Comparison of ENCODE assay signal across 16 mouse cellular contexts in genomic region chr14:22088604-22089003, GRCm38 (mm10).
"Had no signal": no experiment of that assay in that cellular context is flagged by ENCODE, and none has a peak within 500 bp of the region (broad histone marks: within the 10 kb centered on the region; RNA-seq: fewer than 3 reads in every experiment).

No protein-coding gene starts in this region.

- H3K27me3 ChIP-seq: lung, embryonic 15.5 days; megakaryocyte, embryonic 14.5 days; midbrain, embryonic 15.5 days; neural tube, embryonic 12.5 days had no signal

- H3K9me3 ChIP-seq: lung, embryonic 15.5 days; midbrain, embryonic 15.5 days; neural tube, embryonic 12.5 days had no signal

- H3K36me3 ChIP-seq: lung, embryonic 15.5 days; midbrain, embryonic 13.5 days; midbrain, embryonic 15.5 days; neural tube, embryonic 12.5 days had no signal

- DNase-seq: lung, adult 2 months; lung, postnatal 14 days; lung, postnatal 36 days; right cerebral cortex, postnatal 25 days; right cerebral cortex, postnatal 4 days; spleen, adult 18-20 months; thymus, adult 18-20 months; thymus, postnatal 14 days; thymus, postnatal 36 days had no signal

- ATAC-seq: midbrain, embryonic 13.5 days; midbrain, embryonic 15.5 days had no signal

- H3K27ac ChIP-seq: macrophage; midbrain, embryonic 13.5 days; midbrain, embryonic 15.5 days; neural tube, embryonic 12.5 days had no signal

- H3K4me3 ChIP-seq: lung, embryonic 15.5 days; megakaryocyte, embryonic 14.5 days; midbrain, embryonic 13.5 days; midbrain, embryonic 15.5 days; neural tube, embryonic 12.5 days had no signal

- H3K4me2 ChIP-seq: lung, embryonic 15.5 days; midbrain, embryonic 11.5 days; midbrain, embryonic 13.5 days; midbrain, embryonic 15.5 days; neural tube, embryonic 12.5 days had no signal

- H3K9ac ChIP-seq: lung, embryonic 15.5 days; midbrain, embryonic 13.5 days; midbrain, embryonic 15.5 days; neural tube, embryonic 12.5 days had no signal
